Mouse (Mus musculus): ENCODE measurements at regions not wholly inside any gene's neighbourhood (a gene's known extent, or its start where the extent isn't known, plus 50 kb on each side); places are given as distances from the start of the nearest gene placed in this dataset.
A peak's percentile ranks its signal among the peaks of the same experiment; 100 is the strongest.

DNA sequence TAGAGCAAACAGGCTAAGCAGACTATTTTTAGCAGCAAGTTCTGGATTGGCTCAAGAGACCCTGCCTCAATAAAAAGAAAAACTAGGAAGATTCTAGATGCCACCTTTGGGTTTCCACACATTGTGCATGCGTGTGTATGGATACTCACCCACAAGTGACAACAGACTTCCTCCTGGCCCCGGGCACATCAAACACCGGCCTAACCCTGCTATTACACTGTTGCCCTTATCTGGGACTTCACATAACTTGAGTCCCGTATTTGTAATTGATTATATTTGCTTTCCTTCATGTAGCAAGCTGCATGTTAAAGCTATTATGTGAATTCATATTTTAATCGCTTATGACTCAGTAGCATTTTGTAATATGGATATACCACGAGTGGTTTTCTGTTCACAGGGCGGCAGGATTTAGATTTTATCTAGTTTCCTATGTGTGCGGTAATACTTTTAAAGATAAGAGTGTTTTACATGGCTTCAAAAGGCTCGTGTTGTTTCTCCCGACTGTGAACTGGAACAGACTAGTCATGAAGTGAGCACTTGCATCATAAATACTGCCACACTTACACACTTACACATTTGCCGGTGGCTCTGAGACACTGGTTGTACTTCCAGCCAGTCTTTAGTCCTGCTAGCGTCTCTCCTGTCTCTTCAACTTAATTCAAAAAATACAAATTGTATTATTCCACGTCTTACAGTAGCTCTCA, 123.4 kb downstream of the Pja2 start:
- DNase-seq (no peak), ATAC-seq (no peak)
- Histone ChIP-seq H3K4me2 (ENCODE audit: low read depth, low read length) (no peak overlapping the region), H3K4me3 (ENCODE audit: low read depth, low read length) (no peak overlapping the region), H3K4me1 (ENCODE audit: insufficient read depth) (0 out of 2 replicates have a peak, but pooled peaks cover 2% of the 10 kb centered on the region), H3K27me3 (ENCODE audit: insufficient read depth, low read length) (no peaks in the 10 kb centered on the region; the same call in 1 of the 2 replicates), H3K36me3 (replicated peaks; ENCODE audit: insufficient read depth, low read length) (no peaks in the 10 kb centered on the region), H3K27ac (ENCODE audit: low read depth) (no peak overlapping the region), H3K9me3 (ENCODE audit: low read length) (no peaks in the 10 kb centered on the region), H3K9ac (replicated peaks) (no peak overlapping the region)
- TF ChIP-seq CTCF (IDR thresholded peaks at IDR 0.05; ENCODE audit: low read depth) = no peak
- TF ChIP-seq EP300 (IDR thresholded peaks at IDR 0.05; ENCODE audit: low read depth) = no peak
- WGBS (ENCODE audit: insufficient replicate concordance) = 44% methylated on average over 13 of the region's 13 CpGs

DNA sequence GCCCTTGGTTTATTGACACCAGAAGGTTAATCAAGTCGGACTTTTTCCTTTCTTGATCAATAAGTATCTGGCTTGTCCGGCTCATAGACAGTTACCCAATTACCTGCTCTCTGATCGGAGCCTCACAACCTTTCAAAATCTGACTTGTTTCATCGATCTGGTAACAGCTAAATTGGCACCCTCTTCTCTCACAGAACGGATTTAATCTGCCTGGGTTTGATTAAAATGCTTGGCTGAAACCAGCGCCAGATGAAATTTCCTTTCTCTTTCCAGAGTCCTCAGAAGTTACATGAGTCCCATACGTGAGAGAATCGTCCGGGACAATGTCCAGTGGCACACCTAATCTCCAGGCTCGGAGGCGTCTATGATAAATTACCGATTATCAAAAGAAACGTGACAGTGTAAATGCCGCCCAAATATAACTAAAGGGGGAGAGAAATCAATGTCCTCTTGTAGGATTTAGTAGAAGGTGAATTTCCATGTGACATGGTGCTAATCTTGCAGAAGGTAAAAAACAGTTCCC, 125.5 kb downstream of the Pja2 start:
- Histone ChIP-seq H3K27me3 (ENCODE audit: insufficient read depth, low read length) (peaks cover 4% of the 10 kb centered on the region; the same call in 1 of the 2 replicates), H3K9ac (replicated peaks) (no peak overlapping the region), H3K9me3 (ENCODE audit: low read length) (no peaks in the 10 kb centered on the region), H3K4me1 (ENCODE audit: insufficient read depth) (0 out of 2 replicates have a peak, but pooled peaks cover 2% of the 10 kb centered on the region), H3K36me3 (replicated peaks; ENCODE audit: insufficient read depth, low read length) (no peaks in the 10 kb centered on the region), H3K27ac (ENCODE audit: low read depth) (no peak overlapping the region), H3K4me3 (ENCODE audit: low read depth, low read length) (no peak overlapping the region), H3K4me2 (ENCODE audit: low read depth, low read length) (no peak overlapping the region)
- TF ChIP-seq CTCF (IDR thresholded peaks at IDR 0.05; ENCODE audit: low read depth) (no peak), EP300 (IDR thresholded peaks at IDR 0.05; ENCODE audit: low read depth) (no peak)
- 68% methylated on average over 14 of the region's 14 CpGs for WGBS (ENCODE audit: insufficient replicate concordance)
- no peak for DNase-seq
- no peak for ATAC-seq

- no peak for DNase-seq
- Histone ChIP-seq H3K36me3 (replicated peaks; ENCODE audit: insufficient read depth, low read length) (no peaks in the 10 kb centered on the region), H3K4me2 (ENCODE audit: low read depth, low read length) (0 out of 2 replicates have a peak overlapping the region, but pooled peaks have one; percentile 32), H3K27me3 (ENCODE audit: insufficient read depth, low read length) (peaks cover 4% of the 10 kb centered on the region; the same call in 1 of the 2 replicates), H3K4me1 (ENCODE audit: insufficient read depth) (0 out of 2 replicates have a peak, but pooled peaks cover 2% of the 10 kb centered on the region), H3K9ac (replicated peaks) (no peak overlapping the region), H3K4me3 (ENCODE audit: low read depth, low read length) (no peak overlapping the region), H3K9me3 (ENCODE audit: low read length) (no peaks in the 10 kb centered on the region), H3K27ac (ENCODE audit: low read depth) (no peak overlapping the region)
- TF ChIP-seq CTCF (IDR thresholded peaks at IDR 0.05; ENCODE audit: low read depth) (no peak), EP300 (IDR thresholded peaks at IDR 0.05; ENCODE audit: low read depth) (no peak)
- no peak for ATAC-seq
- 54% methylated on average over 7 of the region's 7 CpGs for WGBS (ENCODE audit: insufficient replicate concordance)
Measured at GRCm38 (mm10) chr17:64203611-64204010, 128.1 kb downstream of the Pja2 start.

- 76% methylated on average over 6 of the region's 6 CpGs for WGBS (ENCODE audit: insufficient replicate concordance)
- H3K36me3 ChIP-seq (replicated peaks; ENCODE audit: insufficient read depth, low read length) = no peaks in the 10 kb centered on the region
- no peak overlapping the region for H3K4me2 ChIP-seq (ENCODE audit: low read depth, low read length)
- no peak for TF ChIP-seq CTCF (IDR thresholded peaks at IDR 0.05; ENCODE audit: low read depth)
- TF ChIP-seq EP300 (IDR thresholded peaks at IDR 0.05; ENCODE audit: low read depth) = no peak
- H3K9me3 ChIP-seq (ENCODE audit: low read length) = no peaks in the 10 kb centered on the region
- 0 out of 2 replicates have a peak, but pooled peaks cover 2% of the 10 kb centered on the region for H3K4me1 ChIP-seq (ENCODE audit: insufficient read depth)
- ATAC-seq (no peak), DNase-seq (no peak)
- H3K27ac ChIP-seq (ENCODE audit: low read depth) = no peak overlapping the region
- peaks cover 4% of the 10 kb centered on the region; the same call in 1 of the 2 replicates for H3K27me3 ChIP-seq (ENCODE audit: insufficient read depth, low read length)
- H3K9ac ChIP-seq (replicated peaks) = no peak overlapping the region
- H3K4me3 ChIP-seq (ENCODE audit: low read depth, low read length) = no peak overlapping the region
Measured at GRCm38 (mm10) chr17:64202248-64202647, 129.5 kb downstream of the Pja2 start.

- WGBS (ENCODE audit: insufficient replicate concordance) = 46% methylated on average over 5 of the region's 5 CpGs
Measured at GRCm38 (mm10) chr17:64201609-64202008, 130.1 kb downstream of the Pja2 start.

GRCm38 (mm10) chr17:64200092-64200877, 131.4 kb downstream of the Pja2 start:
- ATAC-seq (no peak), DNase-seq (no peak)
- Histone ChIP-seq H3K27me3 (ENCODE audit: insufficient read depth, low read length) (peaks cover 4% of the 10 kb centered on the region; the same call in 1 of the 2 replicates), H3K4me2 (ENCODE audit: low read depth, low read length) (no peak overlapping the region), H3K9me3 (ENCODE audit: low read length) (no peaks in the 10 kb centered on the region), H3K4me1 (ENCODE audit: insufficient read depth) (no peaks in the 10 kb centered on the region), H3K27ac (ENCODE audit: low read depth) (no peak overlapping the region), H3K4me3 (ENCODE audit: low read depth, low read length) (no peak overlapping the region), H3K9ac (replicated peaks) (no peak overlapping the region), H3K36me3 (replicated peaks; ENCODE audit: insufficient read depth, low read length) (no peaks in the 10 kb centered on the region)
- 78% methylated on average over 14 of the region's 14 CpGs for WGBS (ENCODE audit: insufficient replicate concordance)
- TF ChIP-seq CTCF (IDR thresholded peaks at IDR 0.05; ENCODE audit: low read depth) = no peak
- no peak for TF ChIP-seq EP300 (IDR thresholded peaks at IDR 0.05; ENCODE audit: low read depth)

More at GRCm38 (mm10) chr17:64201609-64202008, 130.1 kb downstream of the Pja2 start:
- Histone ChIP-seq H3K4me3 (ENCODE audit: low read depth, low read length) (no peak overlapping the region), H3K4me1 (ENCODE audit: insufficient read depth) (0 out of 2 replicates have a peak, but pooled peaks cover 2% of the 10 kb centered on the region), H3K9ac (replicated peaks) (no peak overlapping the region), H3K27ac (ENCODE audit: low read depth) (no peak overlapping the region), H3K4me2 (ENCODE audit: low read depth, low read length) (no peak overlapping the region), H3K9me3 (ENCODE audit: low read length) (no peaks in the 10 kb centered on the region), H3K36me3 (replicated peaks; ENCODE audit: insufficient read depth, low read length) (no peaks in the 10 kb centered on the region), H3K27me3 (ENCODE audit: insufficient read depth, low read length) (peaks cover 4% of the 10 kb centered on the region; the same call in 1 of the 2 replicates)
- TF ChIP-seq EP300 (IDR thresholded peaks at IDR 0.05; ENCODE audit: low read depth) (no peak), CTCF (IDR thresholded peaks at IDR 0.05; ENCODE audit: low read depth) (no peak)
- no peak for ATAC-seq
- no peak for DNase-seq

Measured in liver, postnatal 0 days (tissue).